In genomic region chr8:122875186-122875585, GRCm38 (mm10) we compare ENCODE assay signal across 13 mouse cellular contexts. TPM values are rescaled to one million over a fixed set of nuclear protein-coding genes. Genes with fewer than 3 reads are reported as not detected.
"Had no signal": no experiment of that assay in that cellular context is flagged by ENCODE, and none has a peak within 500 bp of the region (broad histone marks: within the 10 kb centered on the region; RNA-seq: fewer than 3 reads in every experiment).

No protein-coding gene starts in this region.

- H3K9me3 ChIP-seq: limb, embryonic 15.5 days; liver, embryonic 12.5 days; lung, embryonic 15.5 days; midbrain, embryonic 13.5 days had no signal

- ATAC-seq: liver, embryonic 12.5 days; midbrain, embryonic 13.5 days had no signal

- H3K27me3 ChIP-seq: limb, embryonic 15.5 days; liver, embryonic 12.5 days; lung, embryonic 15.5 days; midbrain, embryonic 13.5 days had no signal

- H3K36me3 ChIP-seq: limb, embryonic 15.5 days; liver, embryonic 12.5 days; lung, embryonic 15.5 days; midbrain, embryonic 13.5 days had no signal

- DNase-seq: kidney, adult 9 months; kidney, postnatal 36 days; layer of hippocampus, adult 9-11 months; layer of hippocampus, postnatal 36 days; right cerebral cortex, adult 18-20 months; right cerebral cortex, postnatal 25 days; thymus, postnatal 36 days had no signal

- H3K4me3 ChIP-seq: limb, embryonic 15.5 days; liver, embryonic 12.5 days; lung, embryonic 15.5 days; midbrain, embryonic 13.5 days had no signal

- H3K4me2 ChIP-seq: limb, embryonic 15.5 days; liver, embryonic 12.5 days; lung, embryonic 15.5 days; midbrain, embryonic 13.5 days had no signal

- H3K4me1 ChIP-seq: midbrain, embryonic 13.5 days had no signal

- H3K27ac ChIP-seq: kidney, postnatal 0 days; limb, embryonic 15.5 days; liver, embryonic 12.5 days; lung, embryonic 15.5 days; midbrain, embryonic 13.5 days had no signal

- H3K9ac ChIP-seq: limb, embryonic 15.5 days; liver, embryonic 12.5 days; lung, embryonic 15.5 days; midbrain, embryonic 13.5 days had no signal

RNA-seq across cellular contexts. Expression of gene Cdh15, which starts 27.4 kb away (rescaled TPM):
- polyA plus RNA-seq: small intestine, adult 2 months had no signal
